Mouse (Mus musculus): ENCODE data around the gene Tmem50b. TPM values are rescaled to one million over a fixed set of nuclear protein-coding genes. Genes with fewer than 3 reads are reported as not detected.

Tmem50b gene
- polyA plus RNA-seq, 1 experiment from 2014 or later = 38.7 TPM

DNA sequence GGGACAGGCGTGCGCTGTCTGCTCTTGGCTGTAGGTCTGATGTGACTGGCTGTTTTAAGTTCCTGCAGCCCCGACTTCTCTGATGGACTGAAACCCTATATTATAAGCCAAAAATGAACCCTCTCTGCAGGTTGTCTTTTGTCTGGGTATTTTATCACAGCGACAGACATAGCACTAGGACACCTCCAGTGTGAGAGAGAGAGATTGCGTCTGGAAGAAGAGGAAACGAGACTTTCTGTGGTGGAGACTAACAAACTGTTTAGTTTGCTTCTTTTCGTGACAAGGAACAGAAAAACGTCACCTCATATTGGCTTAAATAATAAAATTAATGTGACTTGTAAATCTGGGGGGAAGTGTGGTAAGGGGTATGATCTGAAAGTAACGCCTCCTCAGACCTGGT is 4.1 kb upstream of the Tmem50b start:
- no peak overlapping the region for H3K27ac ChIP-seq
- no peaks in the 10 kb centered on the region for H3K36me3 ChIP-seq (replicated peaks)
- H3K27me3 ChIP-seq = peaks cover 8% of the 10 kb centered on the region
- H3K9ac ChIP-seq = no peak overlapping the region
- no peak overlapping the region for H3K4me3 ChIP-seq (replicated peaks)
- no peak for ATAC-seq (ENCODE audit: low FRiP score)
- H3K4me1 ChIP-seq = peaks cover 2% of the 10 kb centered on the region
- no peak overlapping the region for H3K4me2 ChIP-seq
- 83% methylated on average over 9 of the region's 9 CpGs for WGBS
- H3K9me3 ChIP-seq = no peaks in the 10 kb centered on the region

DNA sequence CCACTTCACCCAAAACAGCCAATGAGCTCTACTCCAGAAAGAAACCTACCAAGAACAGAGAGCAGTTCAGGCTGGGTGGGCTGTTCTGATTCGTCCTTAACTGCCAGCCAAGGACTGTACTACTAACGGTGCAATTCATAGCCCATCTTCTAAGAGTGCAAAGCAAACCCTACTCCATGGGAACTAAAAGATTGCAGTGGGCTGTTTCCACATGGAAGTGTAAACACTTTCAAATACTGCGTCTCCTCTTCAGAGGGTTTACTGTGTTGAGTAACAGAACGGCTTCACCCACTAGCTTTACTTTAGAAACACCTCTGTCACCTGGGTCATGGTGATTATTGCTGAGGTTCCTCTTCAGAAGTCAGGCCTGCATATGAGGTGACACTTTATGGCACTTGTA is 3.5 kb upstream of the Tmem50b start:
- Histone ChIP-seq H3K4me2 (no peak overlapping the region), H3K36me3 (replicated peaks) (no peaks in the 10 kb centered on the region), H3K27ac (no peak overlapping the region), H3K27me3 (peaks cover 8% of the 10 kb centered on the region), H3K4me1 (peaks cover 6% of the 10 kb centered on the region), H3K9ac (no peak overlapping the region), H3K4me3 (replicated peaks) (no peak overlapping the region), H3K9me3 (no peaks in the 10 kb centered on the region)
- WGBS = 88% methylated on average over 4 of the region's 4 CpGs
- ATAC-seq (ENCODE audit: low FRiP score) = no peak

DNA sequence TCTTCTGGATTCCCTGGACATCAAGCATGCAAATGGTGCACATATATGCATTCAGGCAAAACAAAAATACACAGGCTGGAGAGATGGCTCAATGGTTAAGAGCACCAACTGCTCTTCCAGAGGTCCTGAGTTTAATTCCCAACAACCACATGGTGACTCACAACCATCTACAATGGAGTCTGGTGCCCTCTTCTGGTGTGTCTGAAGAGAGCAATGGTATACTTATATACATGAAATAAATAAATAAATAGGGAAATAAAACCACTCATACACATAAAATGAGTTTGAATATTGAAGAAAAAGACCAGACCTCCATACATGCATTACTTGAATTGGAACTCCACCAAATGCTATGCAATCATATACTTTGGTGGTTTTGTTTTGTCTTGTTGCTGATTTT is 1.6 kb upstream of the Tmem50b start:
- Histone ChIP-seq H3K27ac (no peak overlapping the region), H3K9me3 (no peaks in the 10 kb centered on the region), H3K36me3 (replicated peaks) (no peaks in the 10 kb centered on the region), H3K9ac (no peak overlapping the region), H3K4me1 (peaks cover 6% of the 10 kb centered on the region), H3K4me3 (replicated peaks) (no peak overlapping the region), H3K27me3 (peaks cover 8% of the 10 kb centered on the region), H3K4me2 (no peak overlapping the region)
- ATAC-seq (ENCODE audit: low FRiP score) = no peak

DNA sequence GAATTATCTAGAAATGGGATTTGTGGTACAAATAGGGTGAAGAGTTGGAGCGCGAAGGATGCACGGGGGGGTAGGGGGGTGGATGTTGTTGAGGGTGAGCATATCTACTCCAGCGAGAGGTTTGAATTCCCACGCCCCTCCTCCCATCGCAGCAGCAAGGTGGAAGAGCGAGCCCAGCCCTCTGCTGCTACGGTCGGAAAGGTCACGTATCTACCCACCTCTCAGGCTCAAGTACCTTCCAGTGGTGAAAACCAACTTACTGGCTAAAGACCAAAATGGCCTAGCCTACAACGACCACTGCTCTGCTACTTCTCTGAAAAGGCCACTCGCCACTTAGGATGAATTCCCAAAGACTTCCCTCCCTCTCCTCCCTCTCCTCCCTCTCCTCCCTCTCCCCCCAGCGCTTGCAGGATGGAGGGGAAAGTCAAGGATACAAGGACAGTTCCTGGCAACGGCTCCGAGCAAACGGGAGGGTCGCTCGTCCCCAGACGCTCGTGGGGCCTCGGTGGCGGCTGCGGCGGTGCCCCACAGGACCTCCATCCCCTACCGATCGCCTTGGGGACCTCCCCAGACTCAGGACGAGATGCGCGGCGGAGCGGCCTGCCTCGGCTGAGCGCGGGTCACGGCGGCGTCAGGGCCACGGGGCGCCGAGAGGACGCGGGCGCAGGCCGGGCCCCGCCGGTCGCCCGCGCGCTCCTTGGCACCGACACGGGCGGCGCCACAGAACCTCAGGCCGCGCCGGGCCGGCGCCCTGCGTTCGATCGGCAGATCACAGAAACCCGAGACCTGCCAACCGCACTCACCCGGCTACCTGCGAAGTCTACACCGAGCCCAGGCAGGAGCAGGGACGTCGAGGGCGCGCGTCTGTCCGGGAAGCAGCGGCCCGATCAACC is 575 bp downstream of the Tmem50b start:
- Histone ChIP-seq H3K27ac (peak overlapping the region; percentile 69), H3K36me3 (replicated peaks) (no peaks in the 10 kb centered on the region), H3K9me3 (no peaks in the 10 kb centered on the region), H3K9ac (peak overlapping the region; percentile 84), H3K4me1 (peaks cover 6% of the 10 kb centered on the region), H3K27me3 (peaks cover 8% of the 10 kb centered on the region), H3K4me2 (peak overlapping the region; percentile 88), H3K4me3 (replicated peaks) (peak overlapping the region; percentile 82)
- WGBS = under 1% methylated on average over 57 of the region's 75 CpGs
- ATAC-seq (ENCODE audit: low FRiP score) = no peak; the same call in 1 of the 2 replicates

DNA sequence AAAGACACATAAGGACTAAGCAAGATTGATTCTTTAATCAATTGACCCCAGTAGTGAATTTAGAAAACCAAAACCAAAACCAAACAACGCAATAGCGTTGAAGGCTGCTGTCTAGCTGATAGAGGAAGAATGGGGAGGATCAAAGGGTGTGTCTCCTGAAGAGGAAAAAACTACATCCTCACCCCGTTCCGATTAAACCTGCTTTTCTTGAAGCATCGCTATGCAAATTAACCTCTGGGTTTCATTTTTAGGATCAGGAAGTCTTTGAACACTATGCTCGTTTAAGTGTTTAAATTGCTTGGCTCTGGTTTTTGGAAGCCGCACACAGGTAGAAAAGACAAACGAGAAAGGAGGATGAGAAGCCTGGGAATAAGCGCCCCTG is 1.2 kb downstream of the Tmem50b start:
- Histone ChIP-seq H3K4me1 (peaks cover 6% of the 10 kb centered on the region), H3K36me3 (replicated peaks) (no peaks in the 10 kb centered on the region), H3K4me3 (replicated peaks) (peak overlapping the region; percentile 82), H3K4me2 (peak overlapping the region; percentile 88), H3K27me3 (peaks cover 8% of the 10 kb centered on the region), H3K9me3 (no peaks in the 10 kb centered on the region), H3K27ac (no peak overlapping the region), H3K9ac (peak overlapping the region; percentile 84)
- 20% methylated on average over 9 of the region's 9 CpGs for WGBS
- ATAC-seq (ENCODE audit: low FRiP score) = no peak

DNA sequence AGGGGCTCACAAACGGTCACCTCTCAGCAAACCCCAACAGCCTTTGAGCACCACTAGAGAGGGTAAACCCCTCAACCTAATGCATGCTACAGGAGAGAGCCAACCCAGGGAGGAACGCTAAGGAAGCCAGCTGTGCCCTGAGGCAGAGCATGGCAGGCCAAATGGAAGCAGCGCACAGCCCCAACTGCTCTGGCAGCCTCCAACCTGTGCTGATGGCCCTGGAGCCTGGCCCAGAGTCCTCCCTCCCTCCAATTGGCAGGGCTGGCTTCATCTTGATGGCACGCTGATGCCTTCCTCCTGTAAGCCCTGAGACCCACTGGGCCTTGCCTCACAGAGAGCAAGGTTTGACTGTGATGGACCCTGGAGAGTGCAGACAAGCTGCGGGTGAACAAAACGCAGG is 2.5 kb downstream of the Tmem50b start:
- no peak for ATAC-seq (ENCODE audit: low FRiP score)
- no peak overlapping the region for H3K27ac ChIP-seq
- 83% methylated on average over 6 of the region's 6 CpGs for WGBS
- H3K4me3 ChIP-seq (replicated peaks) = no peak overlapping the region
- H3K9ac ChIP-seq = no peak overlapping the region
- H3K4me2 ChIP-seq = no peak overlapping the region
- H3K27me3 ChIP-seq = peaks cover 8% of the 10 kb centered on the region
- H3K36me3 ChIP-seq (replicated peaks) = no peaks in the 10 kb centered on the region
- peaks cover 6% of the 10 kb centered on the region for H3K4me1 ChIP-seq
- H3K9me3 ChIP-seq = no peaks in the 10 kb centered on the region

DNA sequence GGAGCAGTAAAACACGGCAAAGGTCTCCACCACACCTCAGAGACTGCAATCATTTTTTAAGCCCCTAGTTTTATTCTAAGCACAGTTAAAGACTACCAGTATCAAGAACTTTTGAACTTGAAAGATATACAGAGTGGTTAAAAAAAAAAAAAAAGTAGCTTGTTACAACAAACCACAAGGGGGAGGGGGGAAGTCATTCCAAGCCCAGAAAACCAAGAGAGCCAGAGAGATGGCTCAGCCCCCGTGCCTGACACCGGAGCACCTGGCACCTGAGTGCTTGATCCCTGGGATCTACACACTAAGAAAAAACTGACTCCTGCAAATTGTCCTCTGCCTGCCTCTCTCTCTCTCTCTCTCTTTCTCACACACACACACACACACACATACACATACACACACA is 4.3 kb downstream of the Tmem50b start:
- Histone ChIP-seq H3K9me3 (no peaks in the 10 kb centered on the region), H3K36me3 (replicated peaks) (no peaks in the 10 kb centered on the region), H3K27me3 (no peaks in the 10 kb centered on the region), H3K27ac (no peak overlapping the region), H3K4me3 (replicated peaks) (no peak overlapping the region), H3K4me2 (no peak overlapping the region), H3K4me1 (peaks cover 6% of the 10 kb centered on the region), H3K9ac (peak overlapping the region; percentile 7; the same call in 1 of the 2 replicates)
- ATAC-seq (ENCODE audit: low FRiP score) = no peak
- WGBS = 89% methylated on average over 3 of the region's 3 CpGs

DNA sequence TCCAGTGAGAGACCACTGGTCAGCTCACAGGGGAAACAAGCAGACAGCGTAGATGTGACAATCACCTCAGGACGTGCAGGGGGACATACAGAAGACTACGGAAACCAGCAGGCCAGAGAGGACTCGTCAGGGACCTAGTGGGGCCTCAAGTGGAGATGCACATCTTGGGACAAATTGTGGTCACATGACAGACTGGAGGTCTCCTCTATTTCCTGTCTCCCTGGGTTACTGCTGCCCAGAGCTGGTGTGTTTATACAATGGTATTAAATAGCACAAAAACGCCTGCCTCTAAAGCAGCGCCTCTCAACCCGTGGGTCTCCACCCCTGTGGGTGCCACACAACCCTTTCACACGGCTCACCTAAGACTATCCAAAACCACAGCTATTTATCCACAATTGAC is 5.4 kb downstream of the Tmem50b start:
- no peak for ATAC-seq (ENCODE audit: low FRiP score)
- H3K27ac ChIP-seq = no peak overlapping the region

DNA sequence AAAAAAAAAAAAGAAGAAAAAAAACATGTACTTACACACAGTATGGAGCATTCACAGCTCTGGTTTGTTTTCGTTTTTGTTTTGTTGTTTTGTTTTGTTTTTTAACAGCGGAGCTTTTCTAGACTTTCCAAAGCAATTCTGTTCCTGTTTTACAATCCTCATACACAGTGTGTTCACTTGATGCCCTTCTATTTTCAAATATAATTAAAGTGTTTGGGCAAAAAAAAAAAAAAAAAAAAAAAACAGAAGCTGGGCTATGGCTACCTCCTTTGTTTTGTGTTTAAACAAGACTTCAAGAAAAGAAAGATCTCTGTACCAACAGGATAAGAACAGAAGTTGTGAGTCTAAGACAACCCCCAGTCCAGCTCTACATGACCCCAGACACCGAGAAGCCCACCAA is 8.9 kb downstream of the Tmem50b start:
- ATAC-seq (ENCODE audit: low FRiP score) = no peak

More for the DNA sequence above, 5.4 kb downstream of the Tmem50b start:
- Histone ChIP-seq H3K4me3 (replicated peaks) (no peak overlapping the region), H3K9ac (no peak overlapping the region), H3K36me3 (replicated peaks) (no peaks in the 10 kb centered on the region), H3K4me2 (no peak overlapping the region), H3K4me1 (peaks cover 6% of the 10 kb centered on the region), H3K27me3 (no peaks in the 10 kb centered on the region), H3K9me3 (no peaks in the 10 kb centered on the region)
- WGBS = 82% methylated on average over 8 of the region's 8 CpGs

DNA sequence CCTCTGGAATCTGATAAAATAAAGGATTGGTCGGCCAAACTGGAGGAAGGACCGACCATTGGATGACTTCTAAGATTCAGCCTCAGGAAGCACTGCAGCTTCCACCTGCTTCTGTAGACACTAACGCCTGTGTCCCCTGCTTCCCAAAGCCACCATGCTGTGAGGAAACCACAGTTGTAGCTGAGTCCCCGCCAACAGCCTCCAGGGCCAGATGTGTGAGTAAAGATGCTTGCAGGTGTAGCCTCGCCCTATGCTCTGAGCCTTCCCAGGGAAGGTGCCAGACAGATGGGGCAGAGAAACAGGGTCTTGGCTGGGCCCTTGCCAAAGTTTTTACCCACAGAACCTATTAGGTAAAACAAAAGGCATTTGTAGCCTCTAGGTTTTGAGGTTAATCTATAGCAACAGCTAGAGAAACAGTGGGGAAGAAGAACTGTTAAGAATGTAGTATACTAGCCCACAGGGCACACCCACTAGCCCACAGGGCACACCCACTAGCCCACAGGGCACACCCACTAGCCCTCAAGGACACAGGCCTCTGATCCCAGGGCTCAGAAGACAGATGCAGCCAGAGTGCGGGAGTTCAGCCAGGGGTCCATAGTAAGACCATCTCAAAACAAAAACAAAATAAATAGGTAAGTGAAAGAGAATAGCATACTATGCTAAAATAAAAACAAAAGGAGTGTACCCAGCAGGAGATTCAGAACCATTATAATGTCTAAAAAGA is 9.7 kb downstream of the Tmem50b start:
- H3K9me3 ChIP-seq = no peaks in the 10 kb centered on the region
- H3K4me2 ChIP-seq = no peak overlapping the region
- no peaks in the 10 kb centered on the region for H3K4me1 ChIP-seq
- H3K9ac ChIP-seq = no peak overlapping the region
- WGBS = 62% methylated on average over 6 of the region's 6 CpGs
- no peak overlapping the region for H3K4me3 ChIP-seq (replicated peaks)
- H3K27me3 ChIP-seq = no peaks in the 10 kb centered on the region
- H3K27ac ChIP-seq = no peak overlapping the region
- ATAC-seq (ENCODE audit: low FRiP score) = no peak
- H3K36me3 ChIP-seq (replicated peaks) = peaks cover 19% of the 10 kb centered on the region; the same call in 1 of the 2 replicates

More for the DNA sequence above, 8.9 kb downstream of the Tmem50b start:
- H3K4me3 ChIP-seq (replicated peaks) = no peak overlapping the region
- no peak overlapping the region for H3K27ac ChIP-seq
- peaks cover 19% of the 10 kb centered on the region; the same call in 1 of the 2 replicates for H3K36me3 ChIP-seq (replicated peaks)
- WGBS = 91% methylated on average over 3 of the region's 3 CpGs
- no peaks in the 10 kb centered on the region for H3K27me3 ChIP-seq
- H3K4me1 ChIP-seq = no peaks in the 10 kb centered on the region
- H3K9me3 ChIP-seq = no peaks in the 10 kb centered on the region
- H3K4me2 ChIP-seq = no peak overlapping the region
- no peak overlapping the region for H3K9ac ChIP-seq

DNA sequence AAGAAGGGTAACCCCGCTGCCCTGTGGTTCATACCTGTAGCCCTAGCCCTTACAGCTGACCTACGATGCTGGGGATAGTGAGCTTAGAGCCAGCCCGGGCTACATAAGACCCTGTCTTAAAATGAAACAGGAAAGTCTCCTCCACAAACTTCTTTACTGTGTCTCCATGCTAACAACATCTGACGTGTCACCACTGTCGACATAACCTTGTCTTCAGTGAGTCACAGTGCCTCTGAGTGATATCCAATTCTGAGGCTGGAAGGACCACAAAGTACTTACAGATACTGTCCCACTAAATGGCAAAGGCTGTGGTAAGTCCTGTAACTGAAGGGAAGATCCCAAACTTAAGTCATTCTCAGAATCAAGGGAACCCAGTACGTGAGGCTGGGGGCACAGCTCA is 11.4 kb downstream of the Tmem50b start:
- Histone ChIP-seq H3K4me2 (no peak overlapping the region), H3K4me1 (no peaks in the 10 kb centered on the region)
- no peak for ATAC-seq (ENCODE audit: low FRiP score)

DNA sequence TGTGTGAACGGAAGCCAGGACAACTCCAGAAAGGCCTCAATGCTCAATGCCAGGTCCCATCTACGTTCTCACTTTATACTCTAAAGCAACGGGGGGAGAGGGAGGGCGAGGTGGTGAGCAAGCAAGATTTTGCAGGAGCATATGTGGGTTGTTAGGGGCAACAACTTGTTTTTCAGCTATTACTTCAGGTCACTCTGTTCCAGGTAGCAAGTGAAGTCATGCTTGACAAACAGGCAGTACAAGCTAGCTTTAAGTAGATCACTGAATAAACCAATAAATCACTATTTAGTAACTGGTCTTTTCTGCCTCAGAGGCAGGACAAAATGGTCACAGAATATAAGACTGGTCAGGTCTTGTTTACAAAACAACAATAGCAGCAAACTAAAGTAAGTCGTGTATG is 12.0 kb downstream of the Tmem50b start:
- Histone ChIP-seq H3K27me3 (no peaks in the 10 kb centered on the region), H3K9me3 (no peaks in the 10 kb centered on the region), H3K9ac (no peak overlapping the region), H3K4me2 (no peak overlapping the region), H3K4me1 (no peaks in the 10 kb centered on the region), H3K36me3 (replicated peaks) (peaks cover 29% of the 10 kb centered on the region), H3K4me3 (replicated peaks) (no peak overlapping the region), H3K27ac (no peak overlapping the region)
- ATAC-seq (ENCODE audit: low FRiP score) = no peak
- 90% methylated on average over 5 of the region's 5 CpGs for WGBS

More for the DNA sequence above, 11.4 kb downstream of the Tmem50b start:
- Histone ChIP-seq H3K27me3 (no peaks in the 10 kb centered on the region), H3K27ac (no peak overlapping the region), H3K9ac (no peak overlapping the region), H3K9me3 (no peaks in the 10 kb centered on the region), H3K4me3 (replicated peaks) (no peak overlapping the region), H3K36me3 (replicated peaks) (peaks cover 23% of the 10 kb centered on the region)
- 91% methylated on average over 6 of the region's 6 CpGs for WGBS

Measured in forebrain, embryonic 12.5 days (tissue).